Mouse (Mus musculus) heart, adult 2 months (tissue): ENCODE results near the gene Ahcyl1.

Source experiments
- CTCF ChIP-seq: fragments of 200-600 bp; IDR thresholded peaks from 2 replicates; pipeline ENCODE4 v1.8.1; 2022; ENCODE audit warnings: antibody characterized with exemption, mild to moderate bottlenecking, moderate library complexity
- EP300 ChIP-seq: fragments of 200-500 bp; IDR thresholded peaks from 2 replicates; pipeline ENCODE4 v1.6.1; 2011; ENCODE audit warnings: low read depth, low read length, control low read depth; ENCODE audit not compliant: insufficient read depth
- POLR2A ChIP-seq: fragments of 200-500 bp; IDR thresholded peaks from 2 replicates; pipeline ENCODE4 v1.6.1; 2011; ENCODE audit warnings: mild to moderate bottlenecking, low read depth, low read length, control low read depth; ENCODE audit not compliant: insufficient read depth

- TF ChIP-seq POLR2A (no peak), CTCF (no peak), EP300 (no peak)
These were observed 12.8 kb downstream of the Ahcyl1 start for GRCm38 (mm10) chr3:107683587-107683986.
